9 mouse cellular contexts compared by ENCODE assay signal in the genomic region with DNA sequence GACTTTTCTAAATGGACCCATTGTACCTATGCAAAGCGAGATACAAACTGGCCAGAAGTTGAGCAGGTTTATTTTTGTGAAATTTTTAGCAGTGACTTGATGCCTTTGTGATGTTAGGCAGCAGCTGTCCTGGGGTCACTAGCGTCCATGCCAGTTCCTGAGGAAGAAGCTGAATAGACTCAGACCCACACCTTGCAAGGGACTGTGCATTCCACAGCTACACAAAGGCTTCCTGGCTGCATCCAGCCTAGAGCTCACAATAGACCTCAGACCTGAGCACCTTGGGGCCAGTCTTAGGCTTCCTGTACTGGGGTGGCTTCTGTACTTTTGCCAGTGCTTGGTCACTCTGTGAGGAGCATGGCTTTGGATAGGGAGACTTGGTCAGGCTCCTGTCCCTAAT.
DNase-seq lines count a peak whose midpoint lies in the region; ATAC-seq and TF ChIP-seq lines count a peak whose summit lies in the region.
"Had no signal": no experiment of that assay in that cellular context is flagged by ENCODE, and none has a peak within 500 bp of the region (broad histone marks: within the 10 kb centered on the region; RNA-seq: fewer than 3 reads in every experiment).

No protein-coding gene starts in this region.

- H3K4me3 ChIP-seq in lung, adult 2 months (replicated peaks; ENCODE audit: extremely low read depth, low read depth, low read length) = peak overlapping the region; percentile 50
- peak overlapping the region; percentile 36 for H3K4me3 ChIP-seq in embryonic fibroblast, embryonic 13.5 days (ENCODE audit: insufficient read depth, low read length)
- peak overlapping the region; percentile 41 for H3K4me3 ChIP-seq in intestine, embryonic 15.5 days (replicated peaks)
- peak overlapping the region; percentile 46 for H3K4me3 ChIP-seq in neural tube, embryonic 13.5 days

- peak overlapping the region; percentile 54 for H3K4me2 ChIP-seq in intestine, embryonic 15.5 days (replicated peaks)
- peak overlapping the region; percentile 48 for H3K4me2 ChIP-seq in neural tube, embryonic 13.5 days

- whole genome bisulfite sequencing in lung, adult 2 months = 20% methylated on average over 2 of the region's 2 CpGs
- 50% methylated on average over 2 of the region's 2 CpGs for WGBS in intestine, embryonic 15.5 days
- WGBS in neural tube, embryonic 13.5 days = 30% methylated on average over 2 of the region's 2 CpGs

- DNase-seq in lung, adult 2 months = no peak
- DNase-seq in lung, postnatal 14 days = no peak
- no peak for DNase-seq in urinary bladder, postnatal 25 days (ENCODE audit: low spot score)
- DNase-seq in thymus, postnatal 36 days = no peak
- DNase-seq: adrenal gland, adult 8-10 months had no signal

- peak overlapping the region; percentile 50 for H3K9ac ChIP-seq in intestine, embryonic 15.5 days
- H3K9ac ChIP-seq in neural tube, embryonic 13.5 days = peak overlapping the region; percentile 53

- peak overlapping the region; percentile 6 for H3K27ac ChIP-seq in embryonic fibroblast, embryonic 13.5 days (ENCODE audit: insufficient read depth, low read length)
- H3K27ac ChIP-seq in intestine, embryonic 15.5 days = peak overlapping the region; percentile 36; the same call in 1 of the 2 replicates
- H3K27ac ChIP-seq in neural tube, embryonic 13.5 days (replicated peaks) = peak overlapping the region; percentile 42

- no peak for TF ChIP-seq POLR2A in lung, adult 2 months (IDR thresholded peaks at IDR 0.05; ENCODE audit: borderline replicate concordance, extremely low read depth, low read depth, low read length)
- TF ChIP-seq POLR2A in embryonic fibroblast, embryonic 13.5 days (IDR thresholded peaks at IDR 0.05; ENCODE audit: low read depth, low read length) = no peak

- peaks cover 39% of the 10 kb centered on the region for H3K4me1 ChIP-seq in lung, adult 2 months (ENCODE audit: control insufficient read depth, insufficient read depth, low read length)
- H3K4me1 ChIP-seq in embryonic fibroblast, embryonic 13.5 days (ENCODE audit: control insufficient read depth, insufficient read depth, low read length) = peaks cover 28% of the 10 kb centered on the region
- H3K4me1 ChIP-seq in intestine, embryonic 15.5 days (replicated peaks) = peaks cover 36% of the 10 kb centered on the region
- H3K4me1 ChIP-seq in neural tube, embryonic 13.5 days (replicated peaks) = peaks cover 45% of the 10 kb centered on the region

- ATAC-seq in intestine, embryonic 15.5 days = no peak
- ATAC-seq in neural tube, embryonic 13.5 days (ENCODE audit: low read depth) = no peak
- ATAC-seq in megakaryocyte-erythroid progenitor cell, adult 5-6 weeks (replicated peaks; ENCODE audit: low FRiP score, low TSS enrichment, poor library complexity, severe bottlenecking) = no peak

- no peaks in the 10 kb centered on the region for H3K27me3 ChIP-seq in intestine, embryonic 15.5 days (replicated peaks)
- H3K27me3 ChIP-seq in neural tube, embryonic 13.5 days = peaks cover 29% of the 10 kb centered on the region

- H3K9me3 ChIP-seq in intestine, embryonic 15.5 days = no peaks in the 10 kb centered on the region
- H3K9me3 ChIP-seq in neural tube, embryonic 13.5 days = no peaks in the 10 kb centered on the region

- TF ChIP-seq CTCF in lung, adult 2 months (IDR thresholded peaks at IDR 0.05; ENCODE audit: insufficient read depth, low read length) = no peak
- no peak for TF ChIP-seq CTCF in embryonic fibroblast, embryonic 13.5 days (IDR thresholded peaks at IDR 0.05; ENCODE audit: borderline replicate concordance, insufficient read depth, low read length)

- no peaks in the 10 kb centered on the region for H3K36me3 ChIP-seq in intestine, embryonic 15.5 days
- H3K36me3 ChIP-seq in neural tube, embryonic 13.5 days = no peaks in the 10 kb centered on the region
